Mouse (Mus musculus) hindbrain, embryonic 14.5 days (tissue): ENCODE measurements at regions not wholly inside any gene's neighbourhood (a gene's known extent, or its start where the extent isn't known, plus 50 kb on each side); places are given as distances from the start of the nearest gene placed in this dataset.

Source experiments
- ATAC-seq: fragments of 200-750 bp; cut with Nextera tagmentation; 2 replicates; pipeline ENCODE4 v1.8.0; 2017; ENCODE audit warnings: moderate number of reproducible peaks, mild to moderate bottlenecking, moderate TSS enrichment, moderate library complexity; ENCODE audit not compliant: low FRiP score
- DNase-seq: peaks from one replicate; pipeline ENCODE4 v3.0.0-alpha.2; 2015; ENCODE audit warnings: low spot score
- H3K27ac ChIP-seq: fragments of 300-500 bp; sonication (generic); 2 replicates; pipeline ENCODE4 v1.5.1; 2014; ENCODE audit warnings: mild to moderate bottlenecking, moderate library complexity
- H3K27me3 ChIP-seq: fragments of 300-500 bp; sonication (generic); 2 replicates; pipeline ENCODE4 v1.6.1; 2014; ENCODE audit warnings: mild to moderate bottlenecking, low read length, mixed read lengths; ENCODE audit not compliant: control insufficient read depth, insufficient read depth
- H3K36me3 ChIP-seq: fragments of 300-500 bp; sonication (generic); replicated peaks from 2 replicates; pipeline ENCODE4 v1.6.1; 2014; ENCODE audit not compliant: control insufficient read depth, insufficient read depth
- H3K4me1 ChIP-seq: fragments of 300-500 bp; sonication (generic); replicated peaks from 2 replicates; pipeline ENCODE4 v1.6.1; 2014; ENCODE audit warnings: antibody characterized with exemption, low read length, mixed read lengths; ENCODE audit not compliant: control insufficient read depth, insufficient read depth
- H3K4me2 ChIP-seq: fragments of 300-500 bp; sonication (generic); replicated peaks from 2 replicates; pipeline ENCODE4 v1.6.1; 2014; ENCODE audit warnings: mild to moderate bottlenecking, moderate library complexity
- H3K4me3 ChIP-seq: fragments of 300-500 bp; sonication (generic); replicated peaks from 2 replicates; pipeline ENCODE4 v1.5.1; 2014; ENCODE audit warnings: mild to moderate bottlenecking, low read length
- H3K9ac ChIP-seq: fragments of 300-500 bp; sonication (generic); 2 replicates; pipeline ENCODE4 v1.6.1; 2014
- H3K9me3 ChIP-seq: fragments of 300-500 bp; sonication (generic); 2 replicates; pipeline ENCODE4 v1.6.1; 2016; ENCODE audit warnings: low read length; ENCODE audit not compliant: control insufficient read depth
- WGBS: fragments of 180-500 bp; shearing (Covaris S2); extraction: QIAGEN DNeasy Blood & Tissue Kit; methylation state at CpG from one replicate; pipeline ENCODE4 v1.1.7; 2014; 5-methylcytosine and 5-hydroxymethylcytosine counted together

DNA sequence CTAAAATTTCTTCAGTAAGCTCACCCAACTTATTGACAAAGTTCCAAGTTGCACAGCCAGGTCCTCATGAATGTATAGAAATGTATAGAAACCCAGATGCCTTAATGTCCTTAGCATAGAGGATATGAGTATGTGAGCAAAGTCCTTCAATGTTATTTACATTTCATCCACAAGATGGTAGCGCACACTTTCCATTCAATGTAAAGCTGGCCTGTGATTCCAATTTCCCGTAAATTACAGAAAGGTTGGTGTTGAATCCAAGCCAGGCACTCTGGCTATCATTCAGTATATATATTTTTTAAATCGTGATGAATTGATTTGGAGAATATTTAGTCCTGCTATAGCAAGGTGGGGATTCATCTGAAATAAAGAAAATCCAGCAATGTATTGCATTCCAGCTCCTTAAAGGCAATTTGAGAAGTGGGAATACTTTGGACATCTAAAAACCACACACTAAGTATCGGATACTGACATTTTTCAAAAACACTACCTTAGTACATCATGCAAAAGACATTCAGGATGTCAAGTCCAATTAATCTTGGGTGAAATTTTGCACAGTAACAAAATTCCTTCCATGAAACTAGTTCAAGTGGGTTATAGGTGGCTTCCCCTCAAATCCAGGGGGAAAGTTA lies 154.6 kb downstream of the Pah start:
- H3K36me3 ChIP-seq = no peaks in the 10 kb centered on the region
- ATAC-seq (no peak), DNase-seq (peak; percentile 57)
- no peaks in the 10 kb centered on the region for H3K4me1 ChIP-seq
- H3K9me3 ChIP-seq = no peaks in the 10 kb centered on the region
- no peak overlapping the region for H3K27ac ChIP-seq
- no peaks in the 10 kb centered on the region for H3K27me3 ChIP-seq
- no peak overlapping the region for H3K4me2 ChIP-seq
- H3K4me3 ChIP-seq = no peak overlapping the region
- no peak overlapping the region for H3K9ac ChIP-seq
- WGBS = 69% methylated on average over 4 of the region's 4 CpGs

DNA sequence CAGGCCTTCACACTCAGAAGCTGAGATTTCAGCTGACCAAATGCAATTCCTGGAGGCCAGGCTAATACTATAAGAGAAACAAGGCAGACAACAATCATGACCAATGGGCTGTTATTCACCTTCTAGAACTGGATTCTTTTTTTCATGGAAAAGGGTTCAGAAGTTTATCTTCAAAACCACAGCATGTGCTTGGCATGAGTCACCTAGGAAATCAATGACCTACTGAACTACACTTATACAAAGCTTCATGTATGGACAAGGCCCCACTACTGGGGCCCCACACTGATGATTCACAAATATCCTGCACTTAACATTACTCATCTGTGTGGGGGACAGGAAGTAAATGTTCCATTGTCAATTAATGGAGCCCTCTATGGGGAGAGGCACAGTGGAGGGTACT lies 157.4 kb downstream of the Pah start:
- H3K4me3 ChIP-seq = no peak overlapping the region
- H3K27me3 ChIP-seq = no peaks in the 10 kb centered on the region
- no peaks in the 10 kb centered on the region for H3K4me1 ChIP-seq
- ATAC-seq (no peak), DNase-seq (no peak)
- H3K27ac ChIP-seq = no peak overlapping the region
- no peak overlapping the region for H3K4me2 ChIP-seq
- no peaks in the 10 kb centered on the region for H3K9me3 ChIP-seq
- no peaks in the 10 kb centered on the region for H3K36me3 ChIP-seq
- H3K9ac ChIP-seq = no peak overlapping the region

DNA sequence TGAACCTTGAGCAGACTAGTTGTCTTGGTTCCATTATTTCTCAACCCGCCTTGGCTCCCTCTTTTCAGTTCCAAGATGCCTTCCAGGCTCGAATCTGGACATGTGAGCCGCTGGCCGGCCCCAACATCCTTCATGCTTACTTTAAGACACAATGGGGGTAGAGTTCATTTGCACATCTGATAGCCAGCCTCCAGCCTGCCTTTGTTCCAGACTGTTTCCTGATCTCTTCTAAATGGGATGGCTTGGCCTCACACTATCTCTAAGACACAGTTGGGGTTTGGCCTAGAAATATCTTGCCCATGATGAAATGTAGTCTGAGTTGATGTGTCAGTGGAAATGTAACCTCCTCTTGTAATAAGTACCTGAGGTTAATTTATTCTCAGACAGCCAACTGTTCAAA lies 164.7 kb downstream of the Pah start:
- DNase-seq = no peak
- 38% methylated on average over 4 of the region's 4 CpGs for WGBS
- H3K4me2 ChIP-seq = no peak overlapping the region
- H3K27ac ChIP-seq = no peak overlapping the region
- no peak overlapping the region for H3K9ac ChIP-seq
- no peaks in the 10 kb centered on the region for H3K9me3 ChIP-seq
- H3K36me3 ChIP-seq = no peaks in the 10 kb centered on the region
- H3K4me1 ChIP-seq = no peaks in the 10 kb centered on the region
- H3K27me3 ChIP-seq = no peaks in the 10 kb centered on the region
- ATAC-seq = no peak
- no peak overlapping the region for H3K4me3 ChIP-seq

DNA sequence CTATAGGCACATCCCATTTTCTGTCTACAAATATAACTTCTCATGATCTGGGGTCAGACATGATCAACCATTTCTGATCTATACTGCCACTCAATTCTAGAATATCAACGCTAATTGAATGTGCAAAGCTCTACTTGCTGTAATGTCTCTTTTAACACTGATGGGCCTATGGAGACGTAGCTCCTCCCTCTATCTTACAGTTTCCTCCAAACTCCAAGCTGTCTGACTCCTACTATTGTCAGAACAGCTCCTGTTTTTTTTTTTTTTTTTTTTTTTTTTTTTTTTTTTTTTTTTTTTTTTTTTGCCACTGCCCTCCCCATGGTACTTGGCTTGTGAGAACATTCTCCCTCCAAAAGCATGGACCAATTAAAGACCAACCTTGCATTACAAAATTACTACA lies 165.2 kb downstream of the Pah start:
- Histone ChIP-seq H3K36me3 (no peaks in the 10 kb centered on the region), H3K4me3 (no peak overlapping the region), H3K27me3 (no peaks in the 10 kb centered on the region), H3K27ac (no peak overlapping the region), H3K4me1 (no peaks in the 10 kb centered on the region), H3K4me2 (no peak overlapping the region), H3K9ac (no peak overlapping the region), H3K9me3 (no peaks in the 10 kb centered on the region)
- no peak for ATAC-seq
- WGBS = 97% methylated on average over 2 of the region's 2 CpGs
- no peak for DNase-seq

DNA sequence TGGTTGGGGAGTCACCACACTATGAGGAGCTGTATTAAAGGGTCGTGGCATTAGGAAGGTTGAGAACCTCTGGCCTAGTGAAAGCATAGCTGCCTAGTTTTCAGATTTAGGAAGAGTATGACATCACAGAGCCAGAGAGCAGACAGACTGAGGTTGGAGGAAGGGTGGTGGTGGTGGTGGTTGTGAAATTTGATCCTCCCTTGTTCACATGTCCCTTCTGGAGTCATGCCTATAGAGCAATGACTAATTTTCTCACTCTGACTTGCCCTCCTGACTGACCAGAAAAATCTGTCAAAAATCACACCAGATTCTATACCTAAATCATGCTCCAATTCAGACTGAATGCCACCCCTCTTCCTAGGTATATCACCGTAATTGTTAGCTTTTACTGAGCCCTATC lies 166.2 kb downstream of the Pah start:
- Histone ChIP-seq H3K4me1 (no peaks in the 10 kb centered on the region), H3K9me3 (no peaks in the 10 kb centered on the region), H3K4me2 (no peak overlapping the region), H3K36me3 (no peaks in the 10 kb centered on the region), H3K4me3 (no peak overlapping the region), H3K27me3 (no peaks in the 10 kb centered on the region), H3K9ac (no peak overlapping the region), H3K27ac (no peak overlapping the region)
- DNase-seq (no peak), ATAC-seq (no peak)
- 86% methylated on average over 2 of the region's 2 CpGs for WGBS

DNA sequence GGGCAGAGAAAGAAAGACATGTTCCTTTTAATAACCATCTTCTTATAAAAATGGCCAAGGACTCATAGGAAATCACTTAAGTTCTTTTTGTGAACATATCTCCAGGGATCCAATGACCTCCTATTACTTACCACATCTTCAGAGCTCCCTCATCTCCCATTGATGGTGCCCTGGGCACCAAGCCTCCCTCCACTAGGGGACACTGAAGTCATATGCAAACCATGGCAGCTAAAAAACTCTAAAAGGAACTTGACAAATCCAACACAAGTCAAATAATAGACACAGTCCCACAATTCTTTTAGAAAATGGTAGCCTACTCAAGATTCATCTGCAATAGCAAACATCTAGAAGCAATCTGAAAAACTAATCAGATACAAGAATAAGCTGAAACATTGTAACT lies 167.2 kb upstream of the Igf1 start:
- Histone ChIP-seq H3K9ac (no peak overlapping the region), H3K9me3 (no peaks in the 10 kb centered on the region), H3K27ac (no peak overlapping the region), H3K36me3 (no peaks in the 10 kb centered on the region), H3K27me3 (no peaks in the 10 kb centered on the region), H3K4me3 (no peak overlapping the region), H3K4me1 (no peaks in the 10 kb centered on the region), H3K4me2 (no peak overlapping the region)
- ATAC-seq (no peak), DNase-seq (no peak)

DNA sequence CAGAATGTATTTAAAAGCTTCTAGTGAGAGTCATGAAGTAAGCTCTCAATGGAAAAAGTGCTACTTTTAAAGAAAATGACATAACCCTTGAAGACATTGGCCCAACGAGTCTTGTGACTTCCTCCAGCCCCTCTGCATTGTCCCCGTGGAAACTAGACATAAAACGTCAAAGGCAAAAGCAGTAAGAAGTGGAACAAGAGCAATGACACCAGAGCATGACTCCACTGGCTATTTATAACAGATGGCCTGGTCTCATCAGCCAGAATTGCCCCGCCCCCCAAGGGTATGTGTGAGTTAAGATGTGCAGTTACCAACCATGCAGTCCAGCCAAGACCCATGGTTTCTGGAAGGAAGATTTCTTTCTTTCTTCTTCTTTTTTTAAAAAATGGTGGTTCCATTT lies 161.6 kb upstream of the Igf1 start:
- H3K4me1 ChIP-seq = no peaks in the 10 kb centered on the region
- no peak overlapping the region for H3K27ac ChIP-seq
- no peak overlapping the region for H3K4me2 ChIP-seq
- no peaks in the 10 kb centered on the region for H3K27me3 ChIP-seq
- no peaks in the 10 kb centered on the region for H3K9me3 ChIP-seq
- 84% methylated on average over 4 of the region's 4 CpGs for WGBS
- no peaks in the 10 kb centered on the region for H3K36me3 ChIP-seq
- no peak for DNase-seq
- H3K9ac ChIP-seq = no peak overlapping the region
- no peak overlapping the region for H3K4me3 ChIP-seq
- ATAC-seq = no peak

DNA sequence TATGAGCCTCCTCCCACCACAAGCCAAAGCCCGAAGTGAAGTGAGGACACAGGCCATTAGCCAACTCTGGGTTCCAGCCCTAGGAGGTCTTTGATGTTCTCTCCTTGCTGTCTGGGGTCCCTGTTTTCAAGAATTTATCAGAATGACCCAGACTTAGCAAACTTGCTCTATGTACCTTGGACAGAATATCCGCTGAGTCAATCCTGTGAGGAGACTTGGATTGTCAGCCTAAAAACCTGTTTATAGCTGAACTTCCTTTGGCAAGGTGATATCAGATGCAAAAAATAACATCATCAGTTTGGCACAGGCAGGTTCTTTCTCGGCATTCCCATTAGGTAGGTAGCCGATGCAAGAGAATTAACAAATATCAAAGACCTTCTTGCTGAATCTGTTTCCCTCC lies 146.9 kb upstream of the Igf1 start:
- H3K4me1 ChIP-seq = no peaks in the 10 kb centered on the region
- DNase-seq = no peak
- H3K27ac ChIP-seq = no peak overlapping the region
- no peaks in the 10 kb centered on the region for H3K36me3 ChIP-seq
- no peak overlapping the region for H3K9ac ChIP-seq
- H3K4me3 ChIP-seq = no peak overlapping the region
- no peak for ATAC-seq
- no peak overlapping the region for H3K4me2 ChIP-seq
- no peaks in the 10 kb centered on the region for H3K9me3 ChIP-seq
- 88% methylated on average over 4 of the region's 4 CpGs for WGBS
- no peaks in the 10 kb centered on the region for H3K27me3 ChIP-seq

DNA sequence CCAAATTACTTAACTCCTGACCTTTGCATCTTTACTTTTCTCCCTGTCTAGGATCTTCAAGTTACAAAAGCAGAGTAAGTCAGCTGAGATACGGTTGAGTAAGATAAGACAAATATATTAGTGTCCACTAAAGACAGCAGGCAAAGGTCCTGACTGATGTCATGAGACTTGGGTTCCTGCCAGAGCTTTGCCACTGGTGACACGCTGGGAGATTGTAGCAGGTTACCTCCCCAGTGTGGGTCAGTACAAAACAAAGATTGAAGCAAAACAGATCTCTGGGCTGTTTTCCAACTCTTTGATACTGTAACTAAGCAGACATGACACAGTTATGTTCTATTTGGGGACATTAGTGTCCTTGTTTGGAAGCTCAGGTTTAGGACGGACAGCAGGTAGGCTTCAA lies 146.3 kb upstream of the Igf1 start:
- Histone ChIP-seq H3K27ac (no peak overlapping the region), H3K9ac (no peak overlapping the region), H3K4me1 (no peaks in the 10 kb centered on the region), H3K27me3 (no peaks in the 10 kb centered on the region), H3K9me3 (no peaks in the 10 kb centered on the region), H3K4me3 (no peak overlapping the region), H3K36me3 (no peaks in the 10 kb centered on the region), H3K4me2 (no peak overlapping the region)
- DNase-seq (no peak), ATAC-seq (no peak)
- WGBS = 55% methylated on average over 3 of the region's 3 CpGs

DNA sequence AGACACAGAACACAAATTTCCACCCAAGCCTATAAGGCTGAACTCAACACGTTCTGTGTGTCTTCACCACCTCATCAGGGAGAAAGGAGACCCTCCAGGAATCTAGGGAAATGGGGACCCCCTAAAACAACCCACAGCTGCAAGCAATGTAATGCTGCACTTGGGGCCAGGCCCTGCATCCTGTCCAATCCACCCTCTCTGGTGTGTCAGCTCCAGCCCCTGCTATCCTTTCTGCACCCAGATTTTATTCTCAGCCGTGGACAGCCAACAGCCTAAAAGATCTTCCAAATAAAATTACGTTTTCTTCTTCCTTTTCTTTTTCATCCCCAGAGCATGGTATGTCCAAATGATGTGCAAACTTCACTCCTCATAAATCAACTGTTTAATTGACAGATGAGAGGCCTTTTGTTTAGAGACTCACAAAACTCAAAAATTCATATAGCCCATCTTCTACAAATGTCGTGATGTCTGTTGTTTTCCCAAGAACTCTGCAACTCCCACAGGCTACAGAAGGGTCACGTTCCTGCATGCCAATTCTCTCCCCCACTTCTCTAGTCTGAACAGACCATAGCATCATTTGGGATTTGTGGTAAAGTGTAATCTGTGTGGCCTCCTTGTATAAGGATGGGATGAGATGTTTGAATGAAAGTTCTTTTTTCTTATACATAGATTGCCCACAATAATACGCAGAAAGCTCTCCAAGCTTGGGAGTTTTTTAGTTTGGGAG lies 142.0 kb upstream of the Igf1 start:
- no peak for ATAC-seq
- no peaks in the 10 kb centered on the region for H3K27me3 ChIP-seq
- 88% methylated on average over 6 of the region's 6 CpGs for WGBS

More for the DNA sequence above, 142.0 kb upstream of the Igf1 start:
- no peak for DNase-seq
- no peak overlapping the region for H3K9ac ChIP-seq
- H3K4me2 ChIP-seq = no peak overlapping the region
- H3K9me3 ChIP-seq = no peaks in the 10 kb centered on the region
- H3K4me1 ChIP-seq = no peaks in the 10 kb centered on the region
- no peak overlapping the region for H3K27ac ChIP-seq
- H3K36me3 ChIP-seq = no peaks in the 10 kb centered on the region
- no peak overlapping the region for H3K4me3 ChIP-seq
